Mouse (Mus musculus) mature B cell (primary cell): Measurements from ENCODE around the gene Map3k14.

ENCODE experiments used
- in situ Hi-C: fragments of 300-500 bp; cut with MboI; formaldehyde crosslinking; loops from 2 replicates; pipeline ENCODE4 v1.14.3; 2019

The Map3k14 gene

DNA sequence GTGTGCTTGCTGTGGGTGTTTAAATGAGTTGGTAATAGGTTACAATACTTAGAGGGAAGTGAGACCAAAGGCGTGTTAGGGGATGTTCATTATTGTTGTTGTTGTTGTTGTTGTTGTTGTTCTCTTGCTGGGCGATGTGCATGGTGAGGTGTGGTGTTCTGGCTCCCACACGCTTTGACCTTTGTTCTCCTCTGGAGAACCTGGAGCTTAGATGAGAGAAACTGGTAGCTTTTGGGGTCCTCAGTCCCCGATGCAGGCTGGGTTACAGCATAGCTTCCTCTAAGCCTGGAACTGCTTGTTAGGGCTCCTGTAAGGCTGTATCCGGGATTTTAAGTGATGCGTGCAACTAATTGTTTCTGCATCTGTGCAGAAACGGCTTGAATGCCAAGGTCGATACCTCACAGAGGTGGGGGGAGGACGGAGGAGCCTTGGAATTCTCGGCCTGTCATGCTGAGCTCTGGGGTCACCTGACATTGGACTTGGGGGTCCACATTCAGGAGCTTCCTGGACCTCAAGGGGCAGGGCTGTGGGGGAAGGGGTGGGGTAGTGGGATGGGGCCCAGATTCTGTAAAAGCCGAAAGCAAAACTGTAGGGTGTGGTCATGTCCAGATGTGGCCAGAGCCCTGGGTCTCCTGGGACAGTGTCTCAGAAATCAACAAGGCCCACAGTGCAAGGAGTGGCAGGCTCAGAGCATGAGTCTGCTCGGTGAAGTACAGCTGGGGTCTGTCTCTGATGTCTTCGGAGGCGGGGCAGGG lies 91.4 kb downstream of the Map3k14 start:
- in situ Hi-C loops = no loop called here

GRCm38 (mm10) chr11:103174891-103175391 lies 92.3 kb downstream of the Map3k14 start:
- in situ Hi-C loops = no loop called here

DNA sequence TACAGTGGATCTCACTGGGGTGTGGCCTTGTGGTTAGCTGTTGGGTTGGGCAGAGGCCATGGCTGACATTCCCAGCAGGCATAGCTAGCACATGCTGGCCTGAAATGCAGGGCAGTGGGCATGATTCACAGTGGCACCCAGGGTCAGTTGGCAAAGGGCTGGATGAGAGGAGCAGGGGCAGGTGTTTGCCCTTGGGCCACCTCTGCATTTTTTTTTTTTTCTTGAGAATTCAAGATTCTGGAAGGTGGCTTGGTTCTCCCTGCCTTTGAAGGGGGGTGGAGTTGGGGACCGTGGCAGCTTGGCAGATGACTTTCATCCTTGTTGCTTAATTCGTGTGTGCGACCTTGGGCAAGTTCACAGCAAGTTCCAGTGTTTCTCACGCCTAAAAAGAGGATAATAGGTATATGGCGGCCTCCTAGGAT lies 92.8 kb downstream of the Map3k14 start:
- in situ Hi-C loops = no loop called here

DNA sequence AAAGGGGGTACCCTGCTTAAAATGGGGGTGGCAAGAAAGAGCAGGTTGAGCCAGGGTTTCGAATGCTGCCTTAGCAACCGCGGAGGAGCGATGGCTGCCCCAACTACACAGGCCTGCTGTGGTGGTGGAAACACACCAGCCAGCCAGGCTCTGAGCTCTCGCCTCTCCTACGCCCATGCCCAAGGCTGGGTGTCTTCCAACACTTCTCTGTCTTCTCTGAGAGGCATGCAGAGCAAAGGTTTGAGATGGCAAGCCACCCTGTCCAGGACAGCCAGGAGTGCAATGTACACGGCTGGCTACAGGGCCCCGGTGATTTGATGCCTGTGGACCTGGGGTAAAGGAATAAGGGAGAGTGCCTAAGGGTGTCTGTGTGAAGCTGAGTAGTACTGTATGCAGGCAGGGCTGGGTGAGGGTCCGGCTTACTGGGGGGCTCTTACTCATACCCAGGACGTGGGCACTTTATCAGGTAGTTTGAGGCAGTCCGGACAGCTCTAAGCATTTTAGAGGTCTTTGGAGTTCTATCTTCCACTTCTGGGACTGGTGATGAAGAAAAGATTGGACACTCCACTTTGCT lies 93.4 kb downstream of the Map3k14 start:
- in situ Hi-C loops = no loop called here

DNA sequence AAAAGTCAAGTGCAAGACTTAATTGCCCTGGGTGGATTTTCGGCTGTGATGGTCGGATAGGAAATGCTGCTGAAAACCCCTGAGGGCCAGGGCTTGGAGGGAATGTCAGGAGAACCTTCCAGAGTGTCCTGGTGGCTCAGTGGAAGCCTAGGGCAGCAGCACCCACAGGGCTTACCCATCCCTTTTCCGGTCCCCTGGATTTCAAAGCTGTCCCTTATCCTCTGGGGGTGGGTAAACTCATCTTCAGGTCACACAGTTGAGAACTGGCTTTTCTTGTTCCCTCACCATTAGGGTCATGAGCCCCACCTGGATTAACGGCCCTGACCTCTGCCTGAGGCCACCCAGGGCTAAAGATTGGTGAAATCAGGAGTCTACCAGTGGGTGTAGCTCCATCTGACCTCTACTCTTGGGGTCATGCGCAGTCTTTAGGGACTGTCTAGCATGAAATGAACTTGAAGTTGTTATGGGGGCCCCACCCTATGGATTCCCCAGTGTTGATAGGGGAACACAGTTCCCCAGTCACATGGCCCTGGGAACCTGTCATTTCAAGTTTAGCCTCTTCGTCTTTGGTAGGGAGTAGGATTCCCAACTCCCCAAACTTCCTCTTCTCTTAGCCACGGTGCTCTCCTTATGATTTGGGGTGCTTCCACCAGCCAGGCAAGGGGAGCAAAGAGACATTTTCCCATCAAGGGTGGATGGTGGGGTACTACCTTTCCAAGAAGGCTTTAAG lies 94.1 kb downstream of the Map3k14 start:
- in situ Hi-C loops = no loop called here

DNA sequence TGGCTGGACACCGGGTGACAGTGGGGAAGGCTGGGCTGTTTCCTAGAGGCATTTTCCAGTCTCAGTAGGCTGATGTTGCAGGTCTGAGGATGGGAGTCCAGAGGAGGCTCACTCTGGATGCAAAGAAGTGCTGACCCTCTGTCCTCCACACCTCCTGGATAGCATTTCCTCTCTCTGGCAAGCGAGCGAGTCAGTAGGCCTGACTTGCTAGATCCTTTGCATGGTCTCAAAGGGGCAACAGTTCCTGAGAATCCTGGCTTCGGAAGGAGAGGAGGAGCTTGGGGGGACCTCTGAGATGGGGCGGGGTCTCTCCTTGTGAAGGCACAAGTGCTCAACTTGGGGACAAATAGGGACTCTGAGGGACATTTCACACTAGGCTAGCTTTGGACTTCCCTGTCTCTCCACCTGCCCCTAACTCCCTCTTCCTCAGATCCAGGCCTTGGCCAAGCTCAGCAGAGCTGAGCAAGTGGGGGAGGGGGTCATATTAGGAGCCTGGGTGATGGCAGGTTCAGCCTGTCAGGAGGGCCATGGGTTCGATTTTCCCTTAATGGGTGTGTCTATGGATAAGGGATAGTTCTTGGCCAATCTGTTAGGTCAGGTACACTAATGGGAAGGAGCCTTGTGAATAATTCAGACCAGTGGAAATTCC lies 94.8 kb downstream of the Map3k14 start:
- in situ Hi-C loops = no loop called here

GRCm38 (mm10) chr11:103171703-103172391 lies 95.4 kb downstream of the Map3k14 start:
- in situ Hi-C loops = no loop called here

- in situ Hi-C loops = no loop called here
Observed at GRCm38 (mm10) chr11:103171286-103171620, 96.0 kb downstream of the Map3k14 start.

DNA sequence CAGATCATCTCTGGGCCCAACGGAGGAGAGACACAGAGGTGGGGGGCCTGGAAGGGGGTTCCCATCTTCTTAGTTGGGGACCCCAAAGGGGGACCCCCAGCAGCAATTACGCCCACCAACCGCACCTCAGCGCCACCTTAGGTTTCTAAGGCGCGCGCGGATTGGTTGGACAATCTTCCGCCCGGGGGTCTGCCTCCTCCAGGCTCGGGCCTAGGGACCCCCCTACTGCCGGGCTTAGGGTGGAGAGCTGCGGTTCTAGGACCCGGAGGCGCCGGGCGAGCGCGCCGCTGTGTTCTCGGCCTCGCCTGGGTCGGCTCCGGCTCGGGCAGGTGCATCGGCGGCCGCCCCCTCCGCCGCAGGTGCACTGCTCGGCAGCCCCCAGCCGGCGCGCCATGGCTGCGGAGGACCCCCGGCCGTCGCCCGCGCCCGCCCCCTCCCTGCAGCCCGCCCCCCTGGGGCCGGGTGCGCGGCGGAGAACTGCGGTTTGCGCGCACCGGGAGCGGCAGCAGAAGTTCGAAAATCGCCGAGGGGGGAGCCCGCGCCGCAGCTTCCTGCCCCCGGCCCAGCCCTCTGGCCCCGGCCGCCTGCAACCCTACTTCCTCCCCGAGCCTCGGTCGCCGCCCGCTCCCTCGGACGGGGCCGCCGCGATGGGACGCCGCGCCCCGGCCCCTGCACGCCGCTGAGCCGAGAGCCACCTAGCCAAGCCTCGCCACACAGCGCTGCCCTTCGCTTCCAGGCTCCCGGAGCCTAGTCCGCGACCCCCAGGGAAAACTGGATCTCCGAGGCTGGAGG lies 96.6 kb downstream of the Map3k14 start, which contains the start of gene Fmnl1:
TSS of gene Fmnl1 (plus strand) at position 614 of the 792 bp plus-strand sequence.
- in situ Hi-C loops = no loop called here

- in situ Hi-C loops = no loop called here
Observed at GRCm38 (mm10) chr11:103170111-103170493, 97.2 kb downstream of the Map3k14 start.
